Mouse (Mus musculus) midbrain, embryonic 10.5 days (tissue): ENCODE measurements around the gene Fnbp1. TPM values are rescaled to one million over a fixed set of nuclear protein-coding genes. Genes with fewer than 3 reads are reported as not detected.
"Not testable (repeated sequence)": the region's sequence is repeated elsewhere in the genome, so short reads cannot be mapped to it uniquely, and the experiment has no call there.

Source experiments
- DNase-seq: peaks from one replicate; pipeline ENCODE4 v3.0.0-alpha.2; 2017; ENCODE audit warnings: low spot score
- H3K27ac ChIP-seq: fragments of 300-500 bp; sonication (generic); replicated peaks from 2 replicates; pipeline ENCODE4 v1.5.1; 2016; ENCODE audit warnings: mild to moderate bottlenecking
- H3K27me3 ChIP-seq: fragments of 300-500 bp; sonication (generic); 2 replicates; pipeline ENCODE4 v1.6.1; 2016; ENCODE audit warnings: low read depth, mild to moderate bottlenecking; ENCODE audit not compliant: poor library complexity, severe bottlenecking
- H3K36me3 ChIP-seq: fragments of 300-500 bp; sonication (generic); 2 replicates; pipeline ENCODE4 v1.6.1; 2016; ENCODE audit warnings: mild to moderate bottlenecking, moderate library complexity
- H3K4me1 ChIP-seq: fragments of 300-500 bp; sonication (generic); 2 replicates; pipeline ENCODE4 v1.6.1; 2016
- H3K4me3 ChIP-seq: fragments of 300-500 bp; sonication (generic); 2 replicates; pipeline ENCODE4 v1.5.1; 2016; ENCODE audit warnings: mild to moderate bottlenecking, moderate library complexity
- H3K9me3 ChIP-seq: fragments of 300-500 bp; sonication (generic); replicated peaks from 2 replicates; pipeline ENCODE4 v1.6.1; 2016; ENCODE audit warnings: mild to moderate bottlenecking
- WGBS: fragments of 180-500 bp; shearing (Covaris S2); methylation state at CpG from one replicate; pipeline ENCODE4 v1.1.7; 2016; 5-methylcytosine and 5-hydroxymethylcytosine counted together
- polyA plus RNA-seq: library from polyadenylated mRNA; unstranded; fragments of >200 nt; fragmentation: Nextera tagmentation; extraction: Ambion mirVana; gene quantifications from 2 replicates; pipeline ENCODE4 v1.2.1, GENCODE M21; 2016

Fnbp1 gene
- polyA plus RNA-seq, 1 experiment from 2014 or later = 11.8 TPM

- WGBS = 96% methylated on average over 2 of the region's 2 CpGs
- H3K27ac ChIP-seq, DNase-seq, H3K9me3 ChIP-seq, H3K4me3 ChIP-seq, H3K27me3 ChIP-seq: not testable (repeated sequence)
- Histone ChIP-seq H3K36me3 (peaks cover 62% of the 10 kb centered on the region), H3K4me1 (peaks cover 20% of the 10 kb centered on the region)
Observed at GRCm38 (mm10) chr2:31167571-31167970, 25.8 kb upstream of the Fnbp1 start.

- Histone ChIP-seq H3K9me3 (no peaks in the 10 kb centered on the region), H3K27ac (no peak overlapping the region), H3K27me3 (no peaks in the 10 kb centered on the region), H3K4me1 (peaks cover 20% of the 10 kb centered on the region), H3K36me3 (peaks cover 42% of the 10 kb centered on the region), H3K4me3 (no peak overlapping the region)
- no peak for DNase-seq
- WGBS = 82% methylated on average over 4 of the region's 4 CpGs
Observed at GRCm38 (mm10) chr2:31165529-31165928, 23.7 kb upstream of the Fnbp1 start.

- no peaks in the 10 kb centered on the region for H3K27me3 ChIP-seq
- H3K36me3 ChIP-seq = peaks cover 36% of the 10 kb centered on the region
- no peak for DNase-seq
- H3K27ac ChIP-seq = no peak overlapping the region
- H3K4me3 ChIP-seq = no peak overlapping the region
- no peaks in the 10 kb centered on the region for H3K9me3 ChIP-seq
- peaks cover 20% of the 10 kb centered on the region for H3K4me1 ChIP-seq
- WGBS = 62% methylated on average over 5 of the region's 5 CpGs
Observed at GRCm38 (mm10) chr2:31164841-31165455, 23.1 kb upstream of the Fnbp1 start.

GRCm38 (mm10) chr2:31163361-31164118 lies 21.7 kb upstream of the Fnbp1 start:
- 88% methylated on average over 11 of the region's 11 CpGs for WGBS
- no peaks in the 10 kb centered on the region for H3K27me3 ChIP-seq

GRCm38 (mm10) chr2:31161620-31162019 lies 19.8 kb upstream of the Fnbp1 start:
- DNase-seq = no peak
- Histone ChIP-seq H3K4me3 (no peak overlapping the region), H3K4me1 (peaks cover 20% of the 10 kb centered on the region), H3K27me3 (no peaks in the 10 kb centered on the region), H3K36me3 (peaks cover 3% of the 10 kb centered on the region), H3K27ac (no peak overlapping the region), H3K9me3 (no peaks in the 10 kb centered on the region)
- 87% methylated on average over 4 of the region's 4 CpGs for WGBS

More at GRCm38 (mm10) chr2:31163361-31164118, 21.7 kb upstream of the Fnbp1 start:
- H3K4me3 ChIP-seq = no peak overlapping the region
- H3K27ac ChIP-seq = no peak overlapping the region
- H3K36me3 ChIP-seq = peaks cover 22% of the 10 kb centered on the region
- H3K4me1 ChIP-seq = peaks cover 20% of the 10 kb centered on the region
- H3K9me3 ChIP-seq = no peaks in the 10 kb centered on the region
- no peak for DNase-seq

- Histone ChIP-seq H3K36me3 (no peaks in the 10 kb centered on the region), H3K27me3 (no peaks in the 10 kb centered on the region), H3K27ac (no peak overlapping the region), H3K9me3 (no peaks in the 10 kb centered on the region), H3K4me1 (peaks cover 16% of the 10 kb centered on the region), H3K4me3 (no peak overlapping the region)
- 92% methylated on average over 10 of the region's 10 CpGs for WGBS
- DNase-seq = no peak
Observed at GRCm38 (mm10) chr2:31160147-31160920, 18.5 kb upstream of the Fnbp1 start.

- WGBS = 94% methylated on average over 3 of the region's 3 CpGs
- H3K36me3 ChIP-seq = no peaks in the 10 kb centered on the region
Observed at GRCm38 (mm10) chr2:31156846-31157245, 15.0 kb upstream of the Fnbp1 start.

GRCm38 (mm10) chr2:31151892-31152812 lies 10.3 kb upstream of the Fnbp1 start, which contains the start of gene Gpr107:
TSS of gene Gpr107 (plus strand) at chr2:31152316.
- Histone ChIP-seq H3K36me3 (peaks cover 26% of the 10 kb centered on the region), H3K4me3 (peak within 1 kb of the TSS; percentile 93), H3K27ac (peak within 1 kb of the TSS; percentile 95), H3K4me1 (peaks cover 25% of the 10 kb centered on the region), H3K27me3 (no peaks in the 10 kb centered on the region), H3K9me3 (no peaks in the 10 kb centered on the region)
- DNase-seq = peak; percentile 91
- WGBS = under 1% methylated on average over 53 of the region's 53 CpGs

More at GRCm38 (mm10) chr2:31156846-31157245, 15.0 kb upstream of the Fnbp1 start:
- no peaks in the 10 kb centered on the region for H3K27me3 ChIP-seq
- H3K4me1 ChIP-seq = peaks cover 16% of the 10 kb centered on the region
- no peak overlapping the region for H3K4me3 ChIP-seq
- H3K27ac ChIP-seq = no peak overlapping the region
- no peak for DNase-seq
- no peaks in the 10 kb centered on the region for H3K9me3 ChIP-seq

- Histone ChIP-seq H3K36me3 (peaks cover 37% of the 10 kb centered on the region), H3K4me1 (peaks cover 25% of the 10 kb centered on the region), H3K27ac (no peak overlapping the region), H3K27me3 (no peaks in the 10 kb centered on the region), H3K4me3 (no peak overlapping the region), H3K9me3 (no peaks in the 10 kb centered on the region)
- DNase-seq = no peak
Observed at GRCm38 (mm10) chr2:31150762-31151161, 9.0 kb upstream of the Fnbp1 start.

GRCm38 (mm10) chr2:31147054-31147453 lies 5.2 kb upstream of the Fnbp1 start:
- Histone ChIP-seq H3K4me1 (peaks cover 13% of the 10 kb centered on the region), H3K27me3 (peaks cover 24% of the 10 kb centered on the region), H3K36me3 (peaks cover 43% of the 10 kb centered on the region), H3K9me3 (no peaks in the 10 kb centered on the region), H3K27ac (no peak overlapping the region), H3K4me3 (no peak overlapping the region)
- no peak for DNase-seq
- WGBS = 91% methylated on average over 7 of the region's 7 CpGs

- Histone ChIP-seq H3K27me3 (peaks cover 39% of the 10 kb centered on the region), H3K4me1 (peaks cover 21% of the 10 kb centered on the region), H3K36me3 (peaks cover 35% of the 10 kb centered on the region), H3K27ac (no peak overlapping the region), H3K4me3 (no peak overlapping the region), H3K9me3 (no peaks in the 10 kb centered on the region)
- no peak for DNase-seq
- 78% methylated on average over 1 of the region's 1 CpGs for WGBS
Observed at GRCm38 (mm10) chr2:31144901-31145300, 3.1 kb upstream of the Fnbp1 start.
